ENCODE assay signal across 8 mouse cellular contexts in genomic region chr15:98634541-98635081, GRCm38 (mm10). TPM values are rescaled to one million over a fixed set of nuclear protein-coding genes. Genes with fewer than 3 reads are reported as not detected.
DNase-seq lines count a peak whose midpoint lies in the region; ATAC-seq and TF ChIP-seq lines count a peak whose summit lies in the region.

No protein-coding gene starts in this region.

- no peak for TF ChIP-seq CTCF in spleen, adult 2 months (IDR thresholded peaks at IDR 0.05; ENCODE audit: extremely low read depth, insufficient read depth, insufficient read length, insufficient replicate concordance)

- no peaks in the 10 kb centered on the region for H3K36me3 ChIP-seq in erythroblast, embryonic 14.5 days (ENCODE audit: control insufficient read depth)
- H3K36me3 ChIP-seq in limb, embryonic 12.5 days, result no peaks in the 10 kb centered on the region
- H3K36me3 ChIP-seq in midbrain, embryonic 12.5 days, result peaks cover 3% of the 10 kb centered on the region
- H3K36me3 ChIP-seq in spleen, adult 2 months (ENCODE audit: control insufficient read depth, insufficient read depth, low read length), result no peaks in the 10 kb centered on the region

- TF ChIP-seq POLR2A in spleen, adult 2 months (IDR thresholded peaks at IDR 0.05; ENCODE audit: low read depth, low read length), result no peak

- peak; percentile 91 for DNase-seq in embryo, embryonic 9.5 days (ENCODE audit: extremely low spot score)
- peak; percentile 84 to 85 for DNase-seq in heart, adult 18-20 months
- peak; percentile 84 for DNase-seq in kidney, adult 18-20 months
- peak in 1 of 2 experiments; percentile 25 for DNase-seq in spleen, adult 2 months (ENCODE audit: low read depth in 1 of 2, low spot score in 2 of 2)

- WGBS in limb, embryonic 12.5 days, result under 1% methylated on average over 65 of the region's 65 CpGs
- under 1% methylated on average over 53 of the region's 65 CpGs for WGBS in midbrain, embryonic 12.5 days
- WGBS in spleen, adult 2 months, result 1% methylated on average over 62 of the region's 65 CpGs

- H3K27me3 ChIP-seq in erythroblast, embryonic 14.5 days (ENCODE audit: control insufficient read depth), result peaks cover 99% of the 10 kb centered on the region
- H3K27me3 ChIP-seq in limb, embryonic 12.5 days, result peaks cover 71% of the 10 kb centered on the region
- H3K27me3 ChIP-seq in midbrain, embryonic 12.5 days, result peaks cover 50% of the 10 kb centered on the region
- peaks cover 29% of the 10 kb centered on the region for H3K27me3 ChIP-seq in spleen, adult 2 months (ENCODE audit: control insufficient read depth, insufficient read depth, low read length)

- peaks cover 19% of the 10 kb centered on the region for H3K4me1 ChIP-seq in erythroblast, embryonic 14.5 days (ENCODE audit: control insufficient read depth)
- H3K4me1 ChIP-seq in limb, embryonic 12.5 days (replicated peaks), result peaks cover 55% of the 10 kb centered on the region
- H3K4me1 ChIP-seq in midbrain, embryonic 12.5 days, result peaks cover 63% of the 10 kb centered on the region
- H3K4me1 ChIP-seq in spleen, adult 2 months (ENCODE audit: control insufficient read depth, insufficient read depth, insufficient read length), result peaks cover 9% of the 10 kb centered on the region

- H3K27ac ChIP-seq in limb, embryonic 12.5 days, result peak overlapping the region; percentile 76
- peak overlapping the region; percentile 97 for H3K27ac ChIP-seq in midbrain, embryonic 12.5 days (replicated peaks)
- H3K27ac ChIP-seq in spleen, adult 2 months (ENCODE audit: insufficient read depth, low read length), result no peak overlapping the region

- H3K9me3 ChIP-seq in erythroblast, embryonic 14.5 days (ENCODE audit: control insufficient read depth, low read length), result peaks cover 14% of the 10 kb centered on the region; the same call in 1 of the 2 replicates
- no peaks in the 10 kb centered on the region for H3K9me3 ChIP-seq in limb, embryonic 12.5 days
- no peaks in the 10 kb centered on the region for H3K9me3 ChIP-seq in midbrain, embryonic 12.5 days

- peak overlapping the region; percentile 88 for H3K9ac ChIP-seq in limb, embryonic 12.5 days (replicated peaks)
- peak overlapping the region; percentile 90 for H3K9ac ChIP-seq in midbrain, embryonic 12.5 days (replicated peaks)

- peak overlapping the region; percentile 98 for H3K4me2 ChIP-seq in limb, embryonic 12.5 days
- H3K4me2 ChIP-seq in midbrain, embryonic 12.5 days (replicated peaks), result peak overlapping the region; percentile 86

- ATAC-seq in erythroblast, adult 5-6 weeks (replicated peaks; ENCODE audit: low FRiP score, poor library complexity, severe bottlenecking), result no peak
- ATAC-seq in limb, embryonic 12.5 days (ENCODE audit: insufficient number of reproducible peaks, insufficient read depth, low FRiP score, low TSS enrichment, low read depth), result peak; percentile 26; the same call in 1 of the 2 replicates
- ATAC-seq in midbrain, embryonic 12.5 days (ENCODE audit: low FRiP score, low read depth), result peak; percentile 75

- peak overlapping the region; percentile 45 for H3K4me3 ChIP-seq in erythroblast, embryonic 14.5 days (replicated peaks)
- H3K4me3 ChIP-seq in limb, embryonic 12.5 days (replicated peaks), result peak overlapping the region; percentile 82
- peak overlapping the region; percentile 78 for H3K4me3 ChIP-seq in midbrain, embryonic 12.5 days
- peak overlapping the region; percentile 57 for H3K4me3 ChIP-seq in spleen, adult 2 months (ENCODE audit: extremely low read depth, insufficient read depth, insufficient read length)

RNA-seq across cellular contexts. Expression of gene Cacnb3, which starts 4.0 kb away (rescaled TPM):
- not detected in 2 replicates for polyA plus RNA-seq in erythroblast, embryonic 14.5 days (2012)
- not detected in 2 replicates for total RNA-seq in erythroblast, adult 5-6 weeks (2015; ENCODE audit: low replicate concordance)
- not detected in 2 replicates for total RNA-seq in erythroblast, adult 5-6 weeks (2017; ENCODE audit: low replicate concordance)
- 1 to 10 TPM; 2.7 to 3.3 TPM for total RNA-seq in heart, adult 18-20 months (2021)
- 43.1 and 44.3 TPM in 2 replicates for polyA plus RNA-seq in limb, embryonic 12.5 days (2016; fragmentation: Nextera tagmentation; extraction: Ambion mirVana)
- polyA plus RNA-seq in midbrain, embryonic 12.5 days (2016; fragmentation: Nextera tagmentation; extraction: Ambion mirVana), result 86.2 and 99.6 TPM in 2 replicates
- 22.4 and 31.0 TPM in 2 replicates for polyA plus RNA-seq in spleen, adult 2 months (2012; rRNA removed)

RNA-seq across cellular contexts. Expression of gene Adcy6, which starts 24.7 kb away (rescaled TPM):
- polyA plus RNA-seq in erythroblast, embryonic 14.5 days (2012), result 1.6 TPM in 2 replicates
- total RNA-seq in erythroblast, adult 5-6 weeks (2015; ENCODE audit: low replicate concordance), result 4.8 and 26.8 TPM in 2 replicates
- 33.2 and 42.9 TPM in 2 replicates for total RNA-seq in erythroblast, adult 5-6 weeks (2017; ENCODE audit: low replicate concordance)
- 100 to 1,000 TPM; 141 to 148 TPM for total RNA-seq in heart, adult 18-20 months (2021)
- 22.1 and 25.7 TPM in 2 replicates for polyA plus RNA-seq in limb, embryonic 12.5 days (2016; fragmentation: Nextera tagmentation; extraction: Ambion mirVana)
- polyA plus RNA-seq in midbrain, embryonic 12.5 days (2016; fragmentation: Nextera tagmentation; extraction: Ambion mirVana), result 15.6 and 17.2 TPM in 2 replicates
- polyA plus RNA-seq in spleen, adult 2 months (2012; rRNA removed), result 23.2 and 24.2 TPM in 2 replicates

RNA-seq across cellular contexts. Expression of gene Ddx23, which starts 28.1 kb away (rescaled TPM):
- polyA plus RNA-seq in erythroblast, embryonic 14.5 days (2012), result 7.9 and 8.4 TPM in 2 replicates
- total RNA-seq in erythroblast, adult 5-6 weeks (2015; ENCODE audit: low replicate concordance), result 9.4 and 10.4 TPM in 2 replicates
- total RNA-seq in erythroblast, adult 5-6 weeks (2017; ENCODE audit: low replicate concordance), result 32.3 and 40.2 TPM in 2 replicates
- total RNA-seq in heart, adult 18-20 months (2021), result 10 to 100 TPM; 60.7 to 63.2 TPM
- 24.5 and 31.5 TPM in 2 replicates for polyA plus RNA-seq in limb, embryonic 12.5 days (2016; fragmentation: Nextera tagmentation; extraction: Ambion mirVana)
- polyA plus RNA-seq in midbrain, embryonic 12.5 days (2016; fragmentation: Nextera tagmentation; extraction: Ambion mirVana), result 24.4 and 29.3 TPM in 2 replicates
- 31.5 and 31.8 TPM in 2 replicates for polyA plus RNA-seq in spleen, adult 2 months (2012; rRNA removed)

RNA-seq across cellular contexts. Expression of gene Rnd1, which starts 42.6 kb away (rescaled TPM):
- 0.02 TPM in 1 of 2 replicates, not detected in the other for polyA plus RNA-seq in erythroblast, embryonic 14.5 days (2012)
- total RNA-seq in erythroblast, adult 5-6 weeks (2015; ENCODE audit: low replicate concordance), result 4.4 TPM in 1 of 2 replicates, not detected in the other
- 0.42 and 2.2 TPM in 2 replicates for total RNA-seq in erythroblast, adult 5-6 weeks (2017; ENCODE audit: low replicate concordance)
- total RNA-seq in heart, adult 18-20 months (2021), result 1 to 10 TPM in 1 of 2 experiments, under 1 TPM in 1; 0.77 to 1.3 TPM
- 0.24 and 0.54 TPM in 2 replicates for polyA plus RNA-seq in limb, embryonic 12.5 days (2016; fragmentation: Nextera tagmentation; extraction: Ambion mirVana)
- 8.0 and 8.3 TPM in 2 replicates for polyA plus RNA-seq in midbrain, embryonic 12.5 days (2016; fragmentation: Nextera tagmentation; extraction: Ambion mirVana)
- polyA plus RNA-seq in spleen, adult 2 months (2012; rRNA removed), result 3.4 and 4.4 TPM in 2 replicates

Comparison
In these comparisons a context has a peak if more than half of its experiments do, and no peak if none do; other contexts are left out.
1. RNA of gene Cacnb3, which starts 4.0 kb away (polyA plus RNA-seq): 86.2 to 99.6 TPM in midbrain, embryonic 12.5 days, 43.1 to 44.3 TPM in limb, embryonic 12.5 days and 22.4 to 31.0 TPM in spleen, adult 2 months; not detected in erythroblast, embryonic 14.5 days; every median in the first group is over 10 times any median in the second.
2. Peak in every context shown above with its lines, with median percentiles within 50 percentile points of each other: H3K4me3 ChIP-seq.